Mouse (Mus musculus) CH12.LX (cell line): Measurements from ENCODE around the gene Chst2.

ENCODE experiments used
- BHLHE40 ChIP-seq: IDR thresholded peaks from 2 replicates; pipeline ENCODE4 v1.6.1; 2011; ENCODE audit warnings: mild to moderate bottlenecking, low read depth, low read length, improper control_type of control experiment
- CTCF ChIP-seq, 2 experiments: IDR thresholded peaks in 1 of 2; conservative IDR thresholded peaks in 1 of 2; 2 replicates each; pipeline ENCODE4 v1.5.1; 2011 to 2012; ENCODE audit warnings: low read depth in 2 of 2, low read length in 2 of 2, improper control_type of control experiment in 1 of 2, inconsistent platforms in 1 of 2, mild to moderate bottlenecking in 1 of 2, moderate library complexity in 1 of 2
- JUN ChIP-seq: IDR thresholded peaks from 2 replicates; pipeline ENCODE4 v1.6.1; 2011; ENCODE audit warnings: low read depth, mild to moderate bottlenecking, low read length, improper control_type of control experiment, moderate library complexity; ENCODE audit not compliant: insufficient read depth
- KAT2A ChIP-seq: IDR thresholded peaks from 2 replicates; pipeline ENCODE4 v1.6.1; 2012; ENCODE audit warnings: low read length, improper control_type of control experiment, inconsistent platforms; ENCODE audit not compliant: insufficient replicate concordance
- MEF2A ChIP-seq: IDR thresholded peaks from 2 replicates; pipeline ENCODE4 v1.6.1; 2014; ENCODE audit warnings: low read depth, mild to moderate bottlenecking, inconsistent platforms, low read length, improper control_type of control experiment, borderline replicate concordance
- NELFE ChIP-seq: IDR thresholded peaks from 2 replicates; pipeline ENCODE4 v1.6.1; 2011; ENCODE audit warnings: low read depth, low read length, improper control_type of control experiment
- NRF1 ChIP-seq: IDR thresholded peaks from 2 replicates; pipeline ENCODE4 v1.6.1; 2014; ENCODE audit warnings: low read depth, mild to moderate bottlenecking, inconsistent platforms, low read length, improper control_type of control experiment, moderate library complexity
- PAX5 ChIP-seq: IDR thresholded peaks from 2 replicates; pipeline ENCODE4 v1.6.1; 2012; ENCODE audit warnings: low read length, inconsistent platforms, mixed read lengths
- POLR2A ChIP-seq: IDR thresholded peaks from 2 replicates; pipeline ENCODE4 v1.6.1; 2011; ENCODE audit warnings: low read depth, mild to moderate bottlenecking, improper control_type of control experiment, low read length
- TBP ChIP-seq: conservative IDR thresholded peaks from 2 replicates; pipeline ENCODE4 v1.6.1; 2011; ENCODE audit warnings: low read depth, low read length, improper control_type of control experiment
- TCF12 ChIP-seq: IDR thresholded peaks from 2 replicates; pipeline ENCODE4 v1.6.1; 2014; ENCODE audit warnings: low read depth, mild to moderate bottlenecking, inconsistent platforms, low read length, improper control_type of control experiment
- ZNF384 ChIP-seq: IDR thresholded peaks from 2 replicates; pipeline ENCODE4 v1.6.1; 2012; ENCODE audit warnings: low read depth, low read length, improper control_type of control experiment, inconsistent platforms

GRCm38 (mm10) chr9:95389956-95390355, 16.6 kb downstream of the Chst2 start:
- TF ChIP-seq CTCF (conservative IDR thresholded peaks at IDR 0.05 in 1 of 2, IDR thresholded peaks at IDR 0.05 in 1 of 2; ENCODE audit: low read depth in 2 of 2, low read length in 2 of 2) (no peak), POLR2A (no peak), ZNF384 (no peak), NRF1 (no peak), TBP (no peak), NELFE (no peak), JUN (no peak), BHLHE40 (no peak), KAT2A (no peak), MEF2A (no peak), TCF12 (no peak), PAX5 (no peak)
